Mouse (Mus musculus) heart, adult 18-20 months (tissue): ENCODE measurements around the gene Slc25a12. TPM values are rescaled to one million over a fixed set of nuclear protein-coding genes. Genes with fewer than 3 reads are reported as not detected.
A peak's percentile ranks its signal among the peaks of the same experiment; 100 is the strongest.

Experiments
- DNase-seq, 2 experiments: peaks; one replicate each; pipeline ENCODE4 v3.0.0; 2021 to 2022; ENCODE audit warnings: mixed read lengths in 1 of 2
- total RNA-seq, 2 experiments: library from RNA; stranded (reverse); gene quantifications; 2 replicates each; pipeline ENCODE4 v1.2.3; 2021

Slc25a12 gene
- total RNA-seq, 2 experiments from 2014 or later: 253 to 258 TPM

DNA sequence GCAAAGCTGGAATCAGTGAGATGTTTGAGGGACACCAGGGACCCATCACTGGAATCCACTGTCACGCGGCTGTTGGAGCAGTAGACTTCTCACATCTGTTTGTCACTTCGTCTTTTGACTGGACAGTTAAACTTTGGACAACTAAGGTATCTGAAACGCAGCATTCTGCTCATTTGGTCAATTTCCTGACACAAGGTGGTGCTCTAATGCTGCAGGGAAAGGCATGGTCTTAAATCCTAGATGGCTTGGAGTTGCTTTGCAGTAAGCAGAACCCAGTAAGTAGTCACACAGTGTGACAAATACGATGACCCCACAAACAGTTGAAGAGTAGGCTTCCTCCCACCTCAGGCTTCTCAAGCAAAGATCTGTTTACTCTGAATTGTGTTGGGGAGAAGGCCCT, 116.7 kb downstream of the Slc25a12 start:
- no peak for DNase-seq

- DNase-seq: no peak
These were observed 119.5 kb downstream of the Slc25a12 start for GRCm38 (mm10) chr2:71248071-71248470.

GRCm38 (mm10) chr2:71246096-71246495, 121.5 kb downstream of the Slc25a12 start:
- no peak for DNase-seq

GRCm38 (mm10) chr2:71245416-71245815, 122.1 kb downstream of the Slc25a12 start:
- peak in 1 of 2 experiments; percentile 15 for DNase-seq

DNA sequence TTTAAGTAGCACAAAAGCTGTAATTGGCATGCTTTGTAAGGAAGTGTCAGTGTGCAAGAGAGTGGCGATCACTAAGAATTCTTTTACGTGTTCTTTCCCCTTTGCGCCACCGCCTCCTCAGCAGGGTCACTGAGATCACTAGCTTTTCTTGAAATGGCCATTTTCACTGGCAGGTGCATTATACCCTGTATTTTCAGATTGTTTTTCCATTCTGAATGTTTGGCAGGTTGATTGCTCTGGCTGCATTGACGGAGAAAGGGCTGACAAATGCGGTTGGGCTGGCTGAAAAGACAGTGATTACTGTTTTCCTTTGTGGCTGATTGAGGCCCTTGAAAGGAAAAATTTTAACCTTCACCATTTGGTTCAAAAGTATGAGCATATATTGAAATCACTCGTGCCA, 122.7 kb downstream of the Slc25a12 start:
- DNase-seq: no peak

- DNase-seq: no peak
These were observed 124.4 kb downstream of the Slc25a12 start for GRCm38 (mm10) chr2:71243058-71243672.

GRCm38 (mm10) chr2:71242180-71242579, 125.4 kb downstream of the Slc25a12 start:
- no peak for DNase-seq

DNA sequence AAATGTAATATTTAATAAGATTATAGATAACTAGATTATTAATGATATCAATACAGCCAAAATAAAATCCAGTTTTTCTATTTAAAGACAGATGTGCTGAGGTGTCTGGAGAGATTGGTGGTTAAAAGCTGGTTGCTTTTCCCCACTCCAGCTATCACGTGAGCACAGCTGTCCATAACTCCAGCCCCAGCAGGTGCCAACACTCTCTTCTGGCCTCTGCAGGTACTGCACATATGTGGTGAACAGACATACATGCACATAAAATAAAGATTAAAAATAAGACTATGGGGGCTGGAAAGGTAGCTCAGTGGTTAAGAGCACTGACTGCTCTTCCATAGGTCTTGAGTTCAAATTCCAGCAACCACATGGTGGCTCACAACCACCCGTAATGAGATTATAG, 126.0 kb downstream of the Slc25a12 start:
- no peak for DNase-seq

- DNase-seq: no peak
These were observed 131.5 kb downstream of the Slc25a12 start for GRCm38 (mm10) chr2:71236009-71236408.

DNA sequence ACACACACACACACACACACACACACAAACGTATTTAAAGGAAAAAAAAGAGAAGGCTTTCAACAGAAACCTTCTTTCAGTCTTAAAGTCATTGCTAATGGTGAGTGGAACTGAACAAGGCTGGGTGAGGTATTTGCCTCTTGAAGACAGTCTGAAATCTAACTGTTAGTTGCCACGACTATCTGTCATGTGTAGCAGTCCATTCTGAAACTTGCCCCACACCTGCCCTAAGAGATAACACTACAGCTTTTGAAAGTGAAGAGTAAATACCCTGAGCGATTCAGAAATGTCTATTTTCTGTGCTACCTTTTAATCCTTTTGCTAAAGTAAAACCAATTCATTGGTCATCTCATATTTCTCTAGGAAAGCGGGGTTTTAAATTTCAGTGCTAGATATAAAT, 132.1 kb downstream of the Slc25a12 start:
- DNase-seq: no peak

- no peak for DNase-seq
These were observed 134.6 kb downstream of the Slc25a12 start for GRCm38 (mm10) chr2:71232976-71233375.

GRCm38 (mm10) chr2:71231951-71232350, 135.6 kb downstream of the Slc25a12 start:
- DNase-seq: no peak

- DNase-seq: no peak
These were observed 137.9 kb downstream of the Slc25a12 start for GRCm38 (mm10) chr2:71229603-71230002.

GRCm38 (mm10) chr2:71227398-71227797, 140.2 kb downstream of the Slc25a12 start:
- DNase-seq: no peak

Other genes starting within 250 kb of the Slc25a12 start
- 1 to 10 TPM in 1 of 2 experiments, under 1 TPM in 1; 0.87 to 1.9 TPM for gene Cybrd1, start 249.8 kb downstream of the Slc25a12 start, total RNA-seq
- gene Dync1i2, start 156.0 kb downstream of the Slc25a12 start, total RNA-seq: 10 to 100 TPM; 60.3 to 62.0 TPM
- gene Hat1, start 21.2 kb upstream of the Slc25a12 start, total RNA-seq: 10 to 100 TPM; 30.9 to 31.3 TPM
- 10 to 100 TPM; 37.4 to 39.6 TPM for gene Metap1d, start 85.5 kb upstream of the Slc25a12 start, total RNA-seq
- under 1 TPM; 0.15 to 0.46 TPM for gene Dlx1, start 160.4 kb upstream of the Slc25a12 start, total RNA-seq
- gene Dlx2, start 179.0 kb upstream of the Slc25a12 start, total RNA-seq: not detected